Mouse (Mus musculus) lung, adult 2 months (tissue): Measurements from ENCODE around the gene Acss2. TPM values are rescaled to one million over a fixed set of nuclear protein-coding genes. Genes with fewer than 3 reads are reported as not detected.

Experiments used
- DNase-seq: peaks from one replicate; pipeline ENCODE4 v3.0.0; 2022
- H3K4me1 ChIP-seq: fragments of 200-500 bp; 2 replicates; pipeline ENCODE4 v1.6.1; 2011; ENCODE audit warnings: low read length; ENCODE audit not compliant: control insufficient read depth, insufficient read depth
- H3K4me3 ChIP-seq: fragments of 200-500 bp; replicated peaks from 2 replicates; pipeline ENCODE3; 2011; ENCODE audit warnings: low read depth, mild to moderate bottlenecking, control low read depth, low read length; ENCODE audit errors: extremely low read depth
- CTCF ChIP-seq: fragments of 200-500 bp; IDR thresholded peaks from 2 replicates; pipeline ENCODE4 v1.5.1; 2011; ENCODE audit warnings: mild to moderate bottlenecking, low read length, control low read depth; ENCODE audit not compliant: insufficient read depth
- POLR2A ChIP-seq: fragments of 200-500 bp; IDR thresholded peaks from 2 replicates; pipeline ENCODE4 v1.6.1; 2011; ENCODE audit warnings: low read depth, mild to moderate bottlenecking, control low read depth, low read length, borderline replicate concordance; ENCODE audit errors: extremely low read depth
- WGBS: fragments of 180-500 bp; shearing (Covaris S2); methylation state at CpG from one replicate; pipeline ENCODE4 v1.1.7; 2018; 5-methylcytosine and 5-hydroxymethylcytosine counted together
- polyA plus RNA-seq: library from polyadenylated mRNA; depleted of rRNA; stranded (reverse); fragments of >200 nt; gene quantifications from 2 replicates; pipeline ENCODE4 v1.2.3, GENCODE M21; 2012

Gene Acss2
- polyA plus RNA-seq, 1 experiment: 52.6 TPM

GRCm38 (mm10) chr2:155567751-155568150 is 50.0 kb downstream of the Acss2 start:
- no peak overlapping the region for H3K4me3 ChIP-seq
- no peak for DNase-seq
- TF ChIP-seq CTCF: no peak
- no peak for TF ChIP-seq POLR2A
- H3K4me1 ChIP-seq: peaks cover under 1% of the 10 kb centered on the region; the same call in 1 of the 2 replicates
- 81% methylated on average over 5 of the region's 5 CpGs for WGBS

DNA sequence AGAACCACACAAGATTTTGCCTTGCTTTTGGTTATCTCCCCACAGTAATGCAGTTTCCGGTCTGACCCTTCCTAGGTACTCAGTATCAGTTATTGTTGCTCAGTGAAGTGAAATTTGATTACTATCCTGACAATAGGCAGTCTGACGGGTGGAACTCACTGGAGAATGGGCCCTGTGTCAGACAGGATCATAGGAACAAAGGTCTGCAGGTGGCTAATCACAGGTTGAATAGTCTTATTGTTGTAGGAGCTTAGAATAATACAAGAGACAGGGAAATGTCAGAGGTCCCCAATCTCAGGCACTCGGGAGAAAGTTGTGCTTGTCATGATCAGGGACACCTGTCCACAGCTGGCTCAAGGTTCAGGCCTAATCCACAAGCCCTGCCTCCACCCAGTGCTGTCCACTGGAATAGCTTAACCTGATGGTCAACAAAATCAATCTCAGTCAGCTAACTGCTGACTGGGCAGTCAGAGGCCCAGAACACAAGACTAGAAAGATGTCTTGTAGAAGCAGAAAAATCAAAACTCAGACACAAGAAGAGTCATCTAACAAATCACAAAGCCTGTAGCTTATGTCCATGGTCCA is 51.6 kb downstream of the Acss2 start:
- Histone ChIP-seq H3K4me1 (peaks cover 5% of the 10 kb centered on the region), H3K4me3 (no peak overlapping the region)
- DNase-seq: no peak
- WGBS: 67% methylated on average over 3 of the region's 3 CpGs
- TF ChIP-seq POLR2A: no peak

DNA sequence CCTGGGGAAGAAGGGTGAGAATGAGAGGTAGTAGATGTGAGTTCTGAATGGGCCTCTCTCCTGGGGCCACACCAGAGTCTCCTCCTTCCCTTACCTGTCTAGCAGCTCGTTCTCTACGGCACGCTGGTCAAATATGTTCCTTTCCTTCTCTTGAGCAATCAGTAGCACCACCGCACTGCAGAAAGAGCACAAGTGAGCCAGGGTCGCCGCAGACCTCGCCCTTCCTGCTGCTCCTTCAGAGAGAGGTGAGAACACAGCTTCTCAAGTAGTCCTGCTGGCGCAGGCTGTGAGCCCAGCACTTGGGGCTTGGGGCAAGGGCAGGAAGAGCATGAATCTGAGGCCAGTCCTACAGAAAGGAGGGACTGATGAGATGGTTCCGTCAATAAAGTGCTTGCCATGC is 55.3 kb downstream of the Acss2 start:
- no peak overlapping the region for H3K4me3 ChIP-seq
- WGBS: 67% methylated on average over 9 of the region's 9 CpGs
- DNase-seq: peak; percentile 22
- TF ChIP-seq CTCF: no peak
- TF ChIP-seq POLR2A: no peak
- peaks cover 5% of the 10 kb centered on the region for H3K4me1 ChIP-seq

DNA sequence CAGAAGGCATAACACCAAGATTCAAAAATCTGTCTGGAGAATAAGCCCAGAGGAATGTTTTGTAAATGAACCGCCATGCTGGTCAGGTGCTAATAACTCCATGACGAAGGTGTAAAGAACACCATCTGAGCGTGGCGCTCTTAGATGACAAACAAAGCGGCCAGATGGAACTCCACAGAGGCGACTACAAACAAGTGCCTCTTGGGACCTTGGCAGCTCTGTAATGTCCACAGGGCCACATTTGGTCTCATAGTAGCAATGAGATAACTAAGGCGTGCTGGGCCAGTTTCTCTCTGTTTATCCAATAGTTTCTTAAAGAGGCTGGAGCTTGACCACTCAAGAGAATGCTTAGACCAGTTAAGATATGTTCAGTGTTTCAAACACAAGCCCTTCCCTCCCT is 56.2 kb downstream of the Acss2 start:
- WGBS: 80% methylated on average over 7 of the region's 7 CpGs
- TF ChIP-seq POLR2A (no peak), CTCF (no peak)
- no peak overlapping the region for H3K4me3 ChIP-seq
- H3K4me1 ChIP-seq: peaks cover 5% of the 10 kb centered on the region
- DNase-seq: no peak

GRCm38 (mm10) chr2:155574700-155575099 is 57.0 kb downstream of the Acss2 start:
- H3K4me3 ChIP-seq: no peak overlapping the region
- no peak for TF ChIP-seq POLR2A
- TF ChIP-seq CTCF: no peak
- DNase-seq: no peak
- peaks cover 5% of the 10 kb centered on the region for H3K4me1 ChIP-seq
- 76% methylated on average over 4 of the region's 4 CpGs for WGBS

- Histone ChIP-seq H3K4me3 (no peak overlapping the region), H3K4me1 (peaks cover 5% of the 10 kb centered on the region)
- peak; percentile 42 for DNase-seq
- WGBS: 68% methylated on average over 9 of the region's 9 CpGs
- TF ChIP-seq CTCF (no peak), POLR2A (no peak)
These were observed 58.9 kb downstream of the Acss2 start for GRCm38 (mm10) chr2:155576656-155577055.

DNA sequence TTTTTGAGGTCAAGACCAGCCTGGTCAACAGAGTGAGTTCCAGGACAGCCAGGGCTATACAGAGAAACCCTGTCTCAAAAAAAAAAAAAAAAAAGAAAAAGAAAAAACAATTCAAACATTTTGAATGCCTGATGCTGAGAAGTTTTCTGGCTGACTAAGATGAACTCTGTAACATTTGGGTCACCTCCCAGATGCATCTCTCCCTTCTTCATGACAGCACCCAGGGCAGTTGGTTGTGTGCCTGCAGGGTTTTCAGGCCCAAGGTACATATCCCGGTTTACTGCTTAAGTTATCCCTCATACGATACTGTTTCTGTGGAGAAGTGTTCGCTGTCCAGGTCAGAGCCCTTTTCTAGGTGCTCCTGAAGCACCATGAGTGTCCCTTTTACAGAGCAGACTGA is 62.6 kb downstream of the Acss2 start:
- TF ChIP-seq CTCF (no peak), POLR2A (no peak)
- Histone ChIP-seq H3K4me1 (no peaks in the 10 kb centered on the region), H3K4me3 (no peak overlapping the region)
- 90% methylated on average over 3 of the region's 3 CpGs for WGBS
- no peak for DNase-seq

DNA sequence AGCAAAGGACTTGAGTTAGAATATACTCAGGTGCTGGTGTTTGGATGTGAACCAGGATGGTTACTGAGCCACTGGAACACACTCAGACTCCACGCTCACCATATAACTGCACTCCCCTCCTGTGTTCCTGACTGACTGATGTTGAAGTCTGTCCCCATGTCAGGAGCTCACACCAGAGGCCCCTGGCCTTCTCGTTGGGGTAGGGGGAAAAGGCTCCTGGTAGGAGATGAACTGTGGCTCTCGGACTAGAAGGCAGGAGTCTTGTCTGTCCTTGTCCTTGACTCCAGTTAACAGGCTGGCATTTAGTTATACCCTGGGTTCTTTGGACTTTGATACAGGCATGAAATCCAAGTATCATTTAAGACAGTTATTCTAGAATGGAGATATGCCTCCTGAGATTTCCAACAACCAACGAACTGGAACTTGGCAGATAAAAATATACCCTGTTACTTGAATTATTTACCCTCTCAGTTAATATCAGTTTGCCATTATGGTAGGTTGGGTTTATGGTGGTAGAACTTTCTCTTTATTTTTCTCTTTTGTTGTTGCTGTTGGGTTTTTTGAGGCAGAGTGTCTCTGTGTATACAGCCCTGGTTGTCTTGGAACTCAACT is 64.7 kb downstream of the Acss2 start:
- TF ChIP-seq POLR2A: no peak
- no peak for TF ChIP-seq CTCF
- Histone ChIP-seq H3K4me3 (no peak overlapping the region), H3K4me1 (no peaks in the 10 kb centered on the region)
- no peak for DNase-seq
- 74% methylated on average over 4 of the region's 4 CpGs for WGBS

- TF ChIP-seq POLR2A: no peak
- TF ChIP-seq CTCF: no peak
These were observed 65.2 kb downstream of the Acss2 start for GRCm38 (mm10) chr2:155582996-155583395.

GRCm38 (mm10) chr2:155583927-155584530 is 66.3 kb downstream of the Acss2 start:
- Histone ChIP-seq H3K4me3 (no peak overlapping the region), H3K4me1 (no peaks in the 10 kb centered on the region)
- DNase-seq: peak; percentile 65
- 49% methylated on average over 5 of the region's 5 CpGs for WGBS
- TF ChIP-seq POLR2A: no peak
- peak; percentile 90 for TF ChIP-seq CTCF

More at GRCm38 (mm10) chr2:155582996-155583395, 65.2 kb downstream of the Acss2 start:
- Histone ChIP-seq H3K4me3 (no peak overlapping the region), H3K4me1 (no peaks in the 10 kb centered on the region)
- no peak for DNase-seq
- 95% methylated on average over 5 of the region's 5 CpGs for WGBS
